Mouse (Mus musculus) liver, embryonic 14.5 days (tissue): Measurements from ENCODE around the gene Ralb.

Experiments
- CTCF ChIP-seq: IDR thresholded peaks from 2 replicates; pipeline ENCODE4 v1.5.1; 2016; ENCODE audit warnings: antibody characterized with exemption, low read depth, control low read depth
- EP300 ChIP-seq: IDR thresholded peaks from 2 replicates; pipeline ENCODE4 v1.6.1; 2016; ENCODE audit warnings: antibody characterized with exemption, low read depth

DNA sequence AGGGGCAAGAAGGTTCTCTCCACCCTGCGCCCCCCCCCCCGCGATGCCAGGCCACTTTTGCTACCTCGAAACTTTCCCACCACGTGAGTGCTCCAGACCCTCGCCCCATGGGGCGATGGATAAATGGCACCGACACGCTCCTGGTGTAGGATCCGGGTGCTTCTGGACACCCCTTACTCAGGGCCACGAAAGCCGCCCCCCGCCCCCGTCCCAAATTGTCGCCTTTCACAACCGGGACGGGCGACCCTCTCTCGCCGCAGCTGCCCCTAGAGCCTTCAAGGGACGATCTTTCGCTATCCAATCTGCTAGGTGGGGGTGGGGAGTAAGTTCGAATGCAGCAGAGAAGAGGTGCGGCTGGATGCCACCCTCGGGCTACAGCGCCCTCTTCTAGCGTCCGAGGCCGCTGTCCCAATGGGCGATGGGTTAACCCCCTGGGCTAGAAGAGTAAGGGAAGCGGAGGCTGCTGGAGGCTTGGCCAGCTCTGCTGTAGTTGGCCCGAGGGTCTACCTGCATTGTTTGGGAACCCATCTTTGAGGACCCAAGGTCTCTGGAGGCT, 82.1 kb downstream of the Ralb start:
- TF ChIP-seq CTCF (no peak), EP300 (no peak)
